Mouse (Mus musculus) embryo, embryonic 9.5 days (tissue): ENCODE data around the gene Rftn1.
A peak's percentile ranks its signal among the peaks of the same experiment; 100 is the strongest.
"Not testable (repeated sequence)": the region's sequence is repeated elsewhere in the genome, so short reads cannot be mapped to it uniquely, and the experiment has no call there.

ENCODE experiments used
- DNase-seq: peaks from one replicate; pipeline ENCODE4 v3.0.0-alpha.2; 2017; ENCODE audit errors: extremely low spot score

Gene Rftn1

DNA sequence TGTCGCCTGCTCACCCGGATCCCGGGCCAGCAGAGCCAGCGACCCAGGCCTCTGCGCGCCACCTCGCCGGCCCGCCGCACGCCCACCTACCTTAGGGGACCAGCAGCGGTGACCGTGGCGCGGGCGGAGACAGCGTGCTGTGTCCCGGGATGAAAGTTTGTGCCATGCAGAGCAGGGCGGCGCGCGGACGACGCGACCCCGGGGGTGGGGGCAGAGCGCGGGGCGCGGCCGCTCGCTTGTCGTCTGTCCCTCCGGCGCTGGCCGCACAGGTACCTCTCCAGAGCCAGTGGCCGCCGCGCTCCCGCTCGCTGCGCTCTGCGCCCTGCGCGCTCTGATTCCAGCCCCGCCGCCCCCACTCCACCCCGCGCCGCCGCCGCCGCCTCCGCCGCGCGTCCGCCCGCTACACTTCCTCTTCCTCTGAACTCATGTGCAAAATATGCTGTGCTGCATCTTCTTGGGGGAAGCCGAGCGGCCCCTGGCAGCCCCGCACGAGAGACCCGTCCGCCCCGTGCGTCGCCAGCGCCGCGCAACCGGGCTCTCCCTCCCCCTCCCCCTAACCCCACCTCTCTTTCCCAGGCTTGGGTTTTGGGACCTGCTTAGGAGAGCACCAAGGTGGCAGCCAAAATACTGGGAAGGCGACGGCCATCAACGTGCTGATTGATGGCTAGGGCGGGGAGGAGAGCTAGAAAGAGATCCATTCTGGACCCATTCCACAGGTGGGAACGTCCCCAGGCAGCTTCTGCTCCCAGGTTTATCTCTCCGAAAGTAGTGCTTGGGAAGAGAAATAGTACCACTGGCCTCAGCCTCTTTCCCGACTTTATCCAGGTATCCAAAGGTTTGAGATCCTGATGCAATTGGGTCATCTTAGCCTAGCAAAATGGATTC lies at the start of gene Rftn1:
Rftn1 (minus strand) TSS at position 544 of the 885 bp plus-strand sequence.
- DNase-seq: peak; percentile 49

- no peak for DNase-seq
These were observed 47.5 kb upstream of the Rftn1 start for GRCm38 (mm10) chr17:50237818-50238610.

DNA sequence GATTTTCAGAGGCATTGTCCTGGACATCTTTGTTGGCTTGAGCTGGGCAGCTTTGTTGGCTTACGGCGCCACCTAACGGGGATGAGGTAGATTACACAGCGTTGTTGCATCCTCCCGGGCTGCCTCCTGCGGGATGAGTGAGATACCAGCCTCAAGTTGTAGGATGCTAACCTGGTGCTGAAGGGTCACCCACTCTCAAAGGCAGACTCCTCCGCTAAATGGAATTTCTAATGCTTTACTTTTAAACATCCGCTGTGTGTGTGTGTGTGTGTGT lies 46.9 kb upstream of the Rftn1 start:
- peak; percentile 83 for DNase-seq

GRCm38 (mm10) chr17:50236702-50237435 lies 46.4 kb upstream of the Rftn1 start:
- peak; percentile 44 for DNase-seq

- DNase-seq: no peak
These were observed 45.6 kb upstream of the Rftn1 start for GRCm38 (mm10) chr17:50235943-50236701.

DNA sequence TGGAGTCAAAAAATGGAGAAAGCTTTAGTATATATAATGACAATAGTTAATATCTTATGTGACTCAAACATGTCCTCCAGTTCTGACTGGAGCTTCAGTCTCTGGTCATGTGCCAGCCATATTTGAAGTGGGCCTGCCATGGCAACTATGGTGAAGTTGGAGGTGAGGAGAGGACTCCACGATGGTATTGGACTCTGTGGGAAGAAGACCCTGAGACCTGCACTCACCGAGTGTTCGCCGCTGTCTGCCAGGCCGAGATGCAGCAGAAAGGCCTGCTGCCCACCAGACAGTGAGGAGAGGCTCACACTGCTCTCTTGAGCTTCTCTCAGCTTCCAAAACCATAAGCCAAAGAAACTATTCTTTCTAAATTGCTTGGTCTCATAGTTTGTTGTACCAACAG lies 43.5 kb upstream of the Rftn1 start:
- DNase-seq: no peak

GRCm38 (mm10) chr17:50232821-50233220 lies 42.3 kb upstream of the Rftn1 start:
- DNase-seq: no peak

GRCm38 (mm10) chr17:50231206-50231605 lies 40.7 kb upstream of the Rftn1 start:
- no peak for DNase-seq

- no peak for DNase-seq
These were observed 39.1 kb upstream of the Rftn1 start for GRCm38 (mm10) chr17:50229534-50229933.

GRCm38 (mm10) chr17:50227366-50227765 lies 36.9 kb upstream of the Rftn1 start:
- no peak for DNase-seq

- no peak for DNase-seq
These were observed 34.2 kb upstream of the Rftn1 start for GRCm38 (mm10) chr17:50224718-50225117.

DNA sequence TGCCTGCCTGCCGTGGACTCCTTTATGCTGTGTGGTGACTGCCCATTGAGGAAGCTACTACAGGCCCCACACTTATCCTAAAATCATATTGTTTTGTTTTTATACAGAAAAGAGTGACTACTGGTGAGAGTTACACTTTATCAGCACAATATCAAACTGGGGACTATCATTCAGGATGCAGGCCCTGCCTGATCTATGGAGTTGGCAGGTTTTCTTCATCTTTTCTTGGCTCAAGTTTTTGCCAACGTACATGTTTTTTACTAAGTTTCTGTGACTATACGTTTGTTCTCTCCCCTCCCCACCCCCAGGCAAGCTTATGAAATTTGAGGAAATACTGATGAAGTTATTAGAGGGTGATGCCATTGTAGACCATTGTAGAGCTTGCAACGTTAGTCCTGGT lies 27.5 kb upstream of the Rftn1 start:
- DNase-seq: no peak

DNA sequence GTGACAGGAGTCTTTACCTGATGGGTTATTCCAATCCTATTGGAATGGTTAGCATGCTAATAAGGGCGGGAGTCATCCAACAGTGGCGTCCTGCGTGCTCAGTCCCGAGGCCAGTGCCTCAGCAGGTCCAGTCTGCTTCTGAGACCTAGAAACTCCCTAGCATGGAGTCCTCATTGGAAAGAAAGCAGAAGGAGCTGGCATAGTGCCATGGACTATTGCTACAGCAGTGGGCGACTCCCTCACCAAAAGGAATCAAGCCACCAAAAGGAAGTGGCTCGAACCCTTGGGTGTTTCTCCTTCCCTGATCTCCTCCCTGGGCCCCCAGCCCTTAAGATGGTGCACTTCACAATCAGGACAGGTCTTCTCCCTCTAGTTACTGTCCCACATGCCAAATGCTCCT lies 24.6 kb upstream of the Rftn1 start:
- no peak for DNase-seq

DNA sequence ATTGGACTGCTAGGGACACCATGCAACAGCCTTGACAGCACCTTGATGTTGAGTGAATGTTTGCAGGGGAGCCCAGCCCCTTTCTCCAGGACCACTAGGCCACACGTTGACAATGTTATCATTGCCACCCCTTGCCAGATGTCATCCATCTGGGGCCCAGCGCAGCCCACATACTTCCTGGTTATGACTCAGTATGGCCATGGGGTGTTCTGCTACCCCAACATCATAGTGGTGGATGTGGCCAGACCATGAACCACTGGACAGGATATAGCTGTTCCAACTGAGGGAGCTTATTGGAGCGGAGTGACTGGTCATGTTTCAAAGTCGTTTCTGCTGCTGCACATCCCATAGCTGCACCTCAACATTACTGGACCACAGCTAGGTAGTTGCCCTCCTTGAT lies 22.6 kb upstream of the Rftn1 start:
- no peak for DNase-seq

- no peak for DNase-seq
These were observed 21.3 kb upstream of the Rftn1 start for GRCm38 (mm10) chr17:50211816-50212215.

DNA sequence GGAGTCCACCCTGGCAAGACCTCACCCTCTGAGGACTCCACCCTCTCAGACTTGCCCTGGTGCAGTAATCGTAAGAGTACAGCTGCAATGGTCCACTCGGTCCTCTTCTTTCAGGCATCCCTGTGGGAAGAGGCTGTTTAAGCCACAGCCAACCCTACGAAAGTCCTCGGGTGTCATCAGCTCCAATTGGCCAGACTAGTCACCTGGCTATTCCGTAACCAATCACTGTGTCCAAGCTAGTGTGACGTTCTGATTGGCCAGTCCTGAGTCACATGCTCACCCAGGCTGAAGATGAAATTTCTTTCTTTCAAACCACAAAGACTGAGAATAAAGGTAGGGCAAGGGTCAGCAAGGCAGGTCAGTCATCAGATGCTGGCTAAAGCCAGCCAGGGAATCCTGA lies 19.4 kb upstream of the Rftn1 start:
- no peak for DNase-seq

DNA sequence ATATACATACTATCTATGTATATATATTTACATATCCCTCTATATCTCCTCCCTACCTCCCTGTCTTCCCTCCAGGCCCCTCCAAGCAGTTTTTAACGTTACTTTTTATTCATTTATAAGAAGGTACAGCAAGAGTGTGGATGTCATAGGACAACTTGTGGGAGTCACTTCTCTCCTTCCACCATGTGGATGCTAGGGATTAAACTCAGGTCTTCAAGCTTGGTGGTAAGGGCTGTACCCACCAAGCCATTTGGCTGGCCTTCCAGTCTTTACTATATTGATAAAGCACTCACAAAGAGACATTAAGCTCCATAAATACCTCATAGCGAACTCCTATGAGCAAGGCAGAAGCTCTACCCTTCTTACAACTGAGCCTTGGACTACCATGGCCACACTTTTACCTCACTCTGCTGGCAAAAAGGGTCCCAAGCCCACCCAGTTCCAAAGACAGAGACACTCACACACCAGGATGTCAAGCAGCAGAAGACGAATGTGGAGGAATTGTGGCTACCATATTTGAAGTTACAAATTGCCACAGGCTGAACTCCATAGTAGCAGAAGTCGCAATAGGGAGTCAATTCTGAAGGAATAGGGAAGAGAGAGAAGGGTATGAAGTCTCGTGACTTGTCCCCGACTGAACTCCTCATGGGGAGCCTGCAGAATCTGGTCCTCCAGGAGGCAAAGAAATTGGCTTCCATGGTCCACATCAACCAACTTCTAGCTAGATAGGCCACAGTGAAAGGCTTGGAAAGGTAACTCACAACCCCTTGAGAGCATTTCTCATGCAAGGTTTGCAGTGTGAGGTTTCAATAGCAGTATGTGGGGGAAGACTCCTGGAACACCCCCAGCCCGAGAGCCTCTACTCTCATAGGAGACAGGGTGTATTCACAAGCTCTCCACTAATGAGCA lies 17.9 kb upstream of the Rftn1 start:
- no peak for DNase-seq

- not testable (repeated sequence) for DNase-seq
These were observed 15.8 kb upstream of the Rftn1 start for GRCm38 (mm10) chr17:50206262-50206661.

- DNase-seq: not testable (repeated sequence)
These were observed 15.4 kb upstream of the Rftn1 start for GRCm38 (mm10) chr17:50205840-50206239.

DNA sequence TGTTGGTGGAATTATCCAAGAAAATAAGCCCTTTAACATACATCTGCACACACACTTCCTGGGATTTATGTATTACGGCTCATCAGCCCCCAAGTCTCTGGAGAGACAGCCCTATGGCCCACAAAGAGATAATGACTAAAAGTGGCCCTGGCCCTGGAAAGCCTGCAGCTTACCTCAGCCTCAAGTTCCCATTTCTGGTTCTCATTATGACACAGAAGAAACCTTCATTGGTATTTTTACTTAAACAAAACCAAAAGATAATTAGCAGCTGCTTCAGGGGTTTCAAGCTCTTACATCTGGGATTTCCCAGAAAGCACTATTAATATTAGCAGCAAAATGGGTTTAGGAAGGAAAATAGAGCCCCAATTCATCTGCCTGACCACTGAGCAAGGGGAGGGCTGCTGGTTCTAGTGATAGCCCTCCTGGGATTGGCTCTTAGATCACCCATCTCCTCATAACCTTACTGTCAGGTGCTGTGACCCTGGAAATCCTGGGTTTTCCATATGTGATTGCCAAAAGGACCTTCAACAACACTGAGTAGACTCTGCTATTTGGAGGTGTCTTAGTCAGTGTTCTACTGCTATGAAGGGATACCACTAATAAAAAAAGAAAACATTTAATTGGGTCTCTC lies 14.8 kb upstream of the Rftn1 start:
- no peak for DNase-seq
